Mouse (Mus musculus): Measurements from ENCODE around the gene Plod2.

Gene Plod2

GRCm38 (mm10) chr9:92555006-92555958 lies 13.3 kb downstream of the Plod2 start:
- no peak for DNase-seq

GRCm38 (mm10) chr9:92559750-92560149 lies 17.7 kb downstream of the Plod2 start:
- DNase-seq, result no peak

- no peak for DNase-seq
Observed at GRCm38 (mm10) chr9:92560840-92561547, 19.0 kb downstream of the Plod2 start.

GRCm38 (mm10) chr9:92562416-92562815 lies 20.4 kb downstream of the Plod2 start:
- no peak for DNase-seq

DNA sequence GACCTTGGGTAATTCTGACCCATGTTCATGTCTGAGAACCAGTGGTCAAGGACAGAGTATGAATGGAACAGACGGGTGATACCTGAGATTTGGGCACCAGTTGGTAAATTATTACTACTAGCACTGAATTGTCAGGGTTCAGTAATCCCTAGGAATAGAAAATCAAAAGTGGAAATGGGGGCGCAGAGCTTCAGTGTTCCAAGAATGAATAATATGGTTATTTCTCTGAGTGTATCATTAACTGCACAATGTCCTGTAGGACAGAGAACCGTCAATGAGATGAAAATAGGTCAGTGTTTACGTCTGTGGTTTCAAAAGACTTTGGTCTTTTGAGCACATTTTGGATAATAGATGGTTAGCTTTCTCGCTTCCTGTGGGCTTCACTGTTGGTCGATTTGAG lies 21.3 kb downstream of the Plod2 start:
- no peak for DNase-seq

DNA sequence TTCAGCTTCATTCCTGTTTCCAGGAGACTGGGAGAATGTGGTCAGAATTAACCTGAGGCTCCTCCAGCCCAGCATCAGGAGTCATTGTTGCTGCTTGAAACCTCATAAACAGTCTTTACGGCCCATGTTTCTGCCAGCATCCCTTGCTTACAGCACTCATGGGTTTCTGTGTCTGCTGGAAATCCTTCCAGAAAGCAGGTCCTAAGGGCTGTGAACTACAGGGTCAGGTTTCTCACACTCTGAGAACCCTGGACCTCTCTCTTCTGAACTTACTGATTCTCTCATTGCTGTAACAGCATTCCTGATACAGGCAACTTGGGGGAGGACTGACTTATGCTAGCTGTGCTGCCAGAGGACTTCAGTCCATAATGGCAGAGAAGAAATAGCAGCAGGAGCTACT lies 22.4 kb downstream of the Plod2 start:
- DNase-seq, result no peak

DNA sequence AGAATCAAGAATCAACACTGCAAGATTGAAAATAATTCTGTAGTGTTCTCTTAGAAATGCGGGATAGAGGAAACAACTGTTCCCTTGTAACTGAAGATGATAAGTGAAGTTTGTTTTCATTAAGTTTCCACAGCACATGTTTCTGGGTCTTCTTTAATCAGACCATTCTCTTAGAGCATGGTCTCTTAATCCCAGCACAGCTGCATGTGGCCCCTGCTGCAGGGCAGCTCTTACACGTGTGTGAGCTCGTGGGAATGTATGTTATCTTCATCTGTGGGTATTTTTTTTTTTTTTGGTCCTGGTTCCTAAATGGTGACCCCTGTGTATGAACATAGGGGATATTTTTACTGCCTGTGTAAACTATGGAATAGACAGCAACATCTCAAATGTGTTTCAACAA lies 24.2 kb downstream of the Plod2 start:
- no peak for DNase-seq

DNA sequence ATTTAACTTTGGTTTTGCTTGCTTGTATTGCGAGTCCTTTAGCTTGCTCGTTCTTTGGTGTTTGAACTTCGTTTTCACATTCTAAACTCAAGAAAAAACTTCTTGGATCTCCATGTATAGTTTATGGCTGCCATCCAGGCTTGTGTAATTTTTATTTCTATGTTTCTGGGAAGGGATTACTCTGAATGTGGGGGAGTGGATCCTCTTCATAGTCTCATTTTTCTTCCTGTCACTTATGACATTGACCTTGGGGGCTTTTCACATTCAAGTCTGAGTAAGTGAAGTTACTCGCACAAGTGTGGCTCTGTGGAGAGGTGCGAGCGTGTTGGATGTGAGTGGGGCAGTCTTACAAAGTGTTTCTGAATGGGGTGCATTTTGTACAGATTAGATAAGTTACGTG lies 25.5 kb downstream of the Plod2 start:
- DNase-seq, result no peak

DNA sequence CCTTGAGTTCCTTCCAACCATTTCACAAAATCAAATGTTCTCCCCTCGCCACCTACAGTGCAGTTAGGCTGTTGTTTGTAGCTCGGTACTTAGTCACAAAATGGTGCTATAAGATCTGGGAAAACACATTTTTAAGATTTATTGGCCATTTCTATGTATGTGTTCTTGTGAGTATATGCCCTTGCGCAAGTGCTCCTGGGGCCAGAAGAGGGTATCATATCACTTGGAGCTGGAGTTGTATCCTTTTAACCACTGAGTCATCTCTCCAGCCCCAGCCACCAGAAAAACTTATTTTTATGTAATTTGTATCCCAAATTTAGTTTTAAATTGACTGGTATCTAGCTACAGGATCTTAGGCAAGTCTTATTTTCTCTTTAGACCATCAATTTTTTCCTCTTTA lies 26.8 kb downstream of the Plod2 start:
- DNase-seq, result no peak

DNA sequence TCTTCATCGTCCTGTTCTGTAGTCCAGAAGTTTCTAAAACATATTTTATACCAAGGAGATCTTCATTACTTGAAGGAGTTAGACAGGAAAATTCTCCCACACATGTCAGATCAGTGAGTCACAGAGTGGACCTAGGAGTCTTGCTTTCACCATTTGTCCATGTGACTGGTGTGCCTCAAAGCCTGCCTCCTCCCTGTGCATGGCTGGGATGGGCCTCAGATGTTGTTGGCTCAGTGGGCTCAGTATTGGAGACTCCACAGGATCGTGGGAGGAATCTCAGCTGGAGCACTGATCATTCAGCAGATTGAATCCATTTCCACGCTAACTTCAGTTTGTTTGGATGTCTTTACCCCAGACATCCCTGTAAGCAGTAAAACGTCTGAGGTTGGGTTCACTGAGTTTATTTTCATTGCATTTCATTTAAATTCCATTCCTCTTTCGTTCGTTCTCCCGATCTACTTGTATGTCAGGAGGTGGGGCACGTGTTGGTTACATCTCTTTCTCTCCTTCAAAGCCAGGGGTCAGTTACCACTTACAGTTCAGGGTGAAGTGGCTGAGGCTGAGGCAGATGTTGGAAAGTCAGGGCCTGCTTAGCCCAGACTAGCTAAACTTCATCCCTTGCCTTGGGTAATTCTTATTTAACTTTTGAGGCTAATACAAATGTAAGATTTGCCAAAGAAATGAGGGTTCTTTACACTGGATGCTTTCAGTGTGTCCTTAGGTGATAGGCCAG lies 30.5 kb downstream of the Plod2 start:
- no peak for DNase-seq

DNA sequence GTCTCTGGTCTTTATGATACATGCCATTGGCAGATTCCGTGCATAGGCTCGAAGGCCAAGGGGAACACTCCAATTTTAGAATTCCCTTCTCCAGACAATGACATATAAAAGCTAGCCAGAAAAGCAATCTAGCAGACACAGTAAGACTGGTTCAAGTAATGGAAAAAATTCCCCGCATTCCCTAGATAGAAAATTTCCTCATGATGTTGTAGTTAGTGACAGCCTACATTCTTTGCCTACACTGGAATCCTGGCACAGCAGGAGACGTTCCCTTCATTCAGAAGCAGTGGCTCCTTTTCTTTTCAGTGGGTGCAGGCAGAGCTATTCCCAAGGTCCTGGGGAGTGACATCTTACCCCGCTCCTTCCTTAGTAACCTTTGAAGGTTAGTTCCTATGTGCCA lies 41.9 kb downstream of the Plod2 start:
- DNase-seq, result no peak

DNA sequence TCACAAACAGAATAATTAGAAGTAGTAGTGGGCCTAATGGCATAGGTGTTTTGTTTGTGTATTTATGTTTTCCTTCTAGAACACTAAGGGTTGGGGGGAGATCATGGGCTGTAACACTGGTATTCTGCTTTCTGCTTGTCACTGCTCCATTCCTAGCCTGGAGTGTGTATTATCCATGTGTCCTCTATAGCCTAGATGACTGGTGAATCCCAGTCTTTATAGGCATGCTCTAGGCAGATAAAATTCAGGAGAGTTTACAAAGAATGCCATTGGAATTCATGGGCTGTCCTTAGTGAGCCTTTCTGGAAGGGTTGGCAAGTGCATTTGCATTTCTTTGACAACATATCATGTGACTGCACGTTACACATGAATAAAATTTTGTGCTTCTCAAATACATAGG lies 44.0 kb downstream of the Plod2 start:
- no peak for DNase-seq

DNA sequence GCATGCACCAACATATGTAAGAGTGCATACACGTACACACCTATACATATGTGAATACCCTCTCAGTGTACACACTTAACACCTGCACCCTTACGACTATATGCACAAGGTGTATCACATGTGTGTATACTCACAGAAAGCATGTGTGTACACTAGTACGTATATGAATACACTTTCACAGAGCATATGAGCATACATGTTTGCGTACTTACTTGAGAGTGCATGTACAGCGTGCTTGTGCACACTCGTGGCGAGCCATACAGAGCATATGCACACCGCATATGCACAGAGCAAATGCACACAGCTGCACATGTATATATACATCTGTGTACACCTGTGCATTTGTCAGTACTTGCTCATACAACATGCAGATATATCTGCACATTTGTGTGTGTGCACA lies 45.4 kb downstream of the Plod2 start:
- no peak for DNase-seq

GRCm38 (mm10) chr9:92588226-92588625 lies 46.2 kb downstream of the Plod2 start:
- DNase-seq, result no peak

DNA sequence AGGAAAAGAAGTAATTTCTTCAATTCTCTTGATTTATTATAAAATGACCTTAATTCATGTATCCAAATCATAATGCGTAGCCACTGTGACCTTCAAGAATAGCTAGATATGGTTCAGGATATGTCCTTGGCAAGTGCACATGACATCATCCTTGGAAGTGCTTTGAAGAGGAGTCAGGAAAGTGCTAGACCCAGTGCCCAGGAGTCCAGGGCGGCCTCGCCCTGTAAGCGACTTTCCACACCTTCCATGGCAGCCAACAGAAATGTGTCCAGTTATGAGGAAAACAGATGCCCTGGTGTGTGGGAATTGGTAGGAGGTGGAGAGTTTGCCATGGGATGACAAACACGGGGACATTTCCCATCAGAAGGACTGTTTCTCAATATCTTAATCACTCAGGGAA lies 47.0 kb downstream of the Plod2 start:
- DNase-seq, result no peak

DNA sequence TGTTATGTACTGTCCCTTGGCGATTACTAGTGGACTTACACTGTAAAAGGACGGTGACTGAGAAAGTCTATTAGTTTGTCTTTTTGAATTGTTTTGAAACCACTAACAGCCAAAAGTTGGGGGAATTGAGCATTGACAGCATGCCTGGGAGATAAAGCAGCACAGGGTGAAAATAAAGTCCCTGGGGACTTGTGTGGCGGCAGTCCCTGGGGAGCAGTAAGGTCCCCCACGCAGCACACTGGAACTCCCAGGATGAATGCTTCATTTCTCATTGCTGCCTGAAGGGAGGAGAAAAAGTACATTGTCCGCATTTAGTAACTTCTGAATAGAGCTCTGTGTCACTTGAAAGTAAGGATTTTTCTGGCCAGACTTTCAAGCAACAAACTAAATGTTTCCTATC lies 49.5 kb downstream of the Plod2 start:
- DNase-seq, result no peak

- no peak for DNase-seq
Observed at GRCm38 (mm10) chr9:92592757-92593156, 50.7 kb downstream of the Plod2 start.

GRCm38 (mm10) chr9:92594491-92594890 lies 52.5 kb downstream of the Plod2 start:
- no peak for DNase-seq

GRCm38 (mm10) chr9:92595296-92595695 lies 53.3 kb downstream of the Plod2 start:
- DNase-seq, result no peak

DNA sequence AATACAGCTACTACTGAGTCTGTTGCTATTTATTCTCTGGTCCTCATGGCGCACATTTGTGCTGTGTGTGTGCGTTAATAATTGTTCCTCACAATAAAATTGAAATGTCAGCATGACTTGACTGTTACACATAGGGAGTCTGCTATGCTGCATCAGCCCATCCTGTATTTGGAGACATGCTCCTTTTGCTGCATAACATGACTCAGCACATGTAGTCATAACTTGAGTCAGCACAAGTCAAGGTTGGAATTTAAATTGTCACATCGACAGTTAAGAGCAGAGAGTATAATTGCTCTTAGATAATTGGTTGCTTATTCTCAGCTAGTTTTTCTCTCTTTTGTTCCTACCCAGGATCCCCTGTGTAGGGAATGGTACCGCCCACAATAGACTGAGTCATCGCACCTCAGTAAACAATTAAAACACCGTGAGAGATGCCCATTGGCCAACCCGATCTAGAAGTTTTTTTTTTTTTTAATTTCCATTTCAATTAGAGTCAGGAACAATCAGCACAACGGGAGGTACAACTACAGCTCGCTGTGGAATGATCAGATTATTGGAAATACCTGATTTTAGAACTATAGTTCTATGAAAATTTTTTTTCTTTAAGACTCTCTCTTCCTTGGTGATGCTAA lies 55.0 kb downstream of the Plod2 start:
- DNase-seq, result no peak

DNA sequence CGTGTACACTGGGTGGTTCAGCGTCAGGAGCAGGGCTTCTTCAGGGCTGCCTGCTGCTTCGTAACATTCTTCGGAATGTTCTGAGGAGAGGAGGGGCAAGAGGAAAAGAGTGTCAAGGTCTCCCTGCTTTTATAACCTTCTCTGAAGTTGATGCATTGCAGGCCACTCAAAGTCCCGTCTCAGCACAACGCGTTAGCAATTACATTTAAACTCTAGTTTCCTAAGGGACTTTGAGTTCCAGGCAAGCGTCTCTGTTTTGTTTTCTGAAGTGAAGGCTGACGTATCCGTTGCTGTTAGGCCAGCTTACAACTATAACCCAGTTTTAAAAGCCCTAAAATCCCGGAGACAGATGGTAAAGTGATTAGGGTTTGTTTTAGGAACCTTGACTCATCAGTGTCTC lies 55.8 kb downstream of the Plod2 start:
- DNase-seq, result no peak

- DNase-seq, result peak; percentile 10 to 28
Observed at GRCm38 (mm10) chr9:92599940-92600538, 58.0 kb downstream of the Plod2 start.

DNA sequence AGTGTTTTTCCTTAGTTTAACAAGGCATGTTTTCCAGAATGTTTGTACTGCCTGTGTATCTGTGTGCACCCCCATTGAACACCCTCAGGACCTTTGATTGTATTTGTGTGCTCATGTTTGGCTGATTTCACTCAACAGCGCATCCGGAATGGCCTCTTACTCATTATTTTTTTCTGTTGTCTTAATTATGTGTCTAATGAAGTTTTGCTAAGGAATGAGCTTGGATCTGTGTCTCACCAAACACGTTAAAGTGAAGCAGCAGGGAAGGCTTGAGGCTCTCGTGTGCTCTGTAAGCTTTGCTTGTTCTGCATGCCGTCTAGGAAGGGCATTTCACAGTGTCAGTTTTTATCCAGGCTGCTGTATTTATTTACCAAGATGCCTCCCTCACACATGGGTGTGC lies 59.5 kb downstream of the Plod2 start:
- DNase-seq, result no peak
